Mouse (Mus musculus): ENCODE data around the gene Fam120b. TPM values are rescaled to one million over a fixed set of nuclear protein-coding genes. Genes with fewer than 3 reads are reported as not detected.

Gene Fam120b
- polyA plus RNA-seq, 1 experiment from 2014 or later, result 51.0 TPM

GRCm38 (mm10) chr17:15370401-15370800 is 25.6 kb upstream of the Fam120b start:
- Histone ChIP-seq H3K27me3 (ENCODE audit: control insufficient read depth, insufficient read depth, low read length) (no peaks in the 10 kb centered on the region), H3K4me3 (ENCODE audit: low read depth, low read length) (no peak overlapping the region), H3K9me3 (ENCODE audit: control insufficient read depth, low read length) (no peaks in the 10 kb centered on the region), H3K27ac (ENCODE audit: low read depth, low read length) (no peak overlapping the region), H3K4me2 (ENCODE audit: low read depth, low read length) (no peak overlapping the region), H3K36me3 (ENCODE audit: control insufficient read depth, insufficient read depth, low read length) (peaks cover 40% of the 10 kb centered on the region), H3K9ac (replicated peaks; ENCODE audit: low read depth, low read length) (no peak overlapping the region), H3K4me1 (ENCODE audit: control insufficient read depth, insufficient read depth, low read length) (peaks cover 27% of the 10 kb centered on the region)
- 91% methylated on average over 14 of the region's 14 CpGs for WGBS
- no peak for ATAC-seq (ENCODE audit: low read depth)

GRCm38 (mm10) chr17:15371967-15372835 is 23.8 kb upstream of the Fam120b start:
- H3K4me3 ChIP-seq (ENCODE audit: low read depth, low read length), result peak overlapping the region; percentile 83
- H3K4me1 ChIP-seq (ENCODE audit: control insufficient read depth, insufficient read depth, low read length), result peaks cover 28% of the 10 kb centered on the region
- peak overlapping the region; percentile 89 for H3K4me2 ChIP-seq (ENCODE audit: low read depth, low read length)
- H3K36me3 ChIP-seq (ENCODE audit: control insufficient read depth, insufficient read depth, low read length), result peaks cover 30% of the 10 kb centered on the region
- H3K9me3 ChIP-seq (ENCODE audit: control insufficient read depth, low read length), result no peaks in the 10 kb centered on the region
- H3K27me3 ChIP-seq (ENCODE audit: control insufficient read depth, insufficient read depth, low read length), result no peaks in the 10 kb centered on the region
- H3K27ac ChIP-seq (ENCODE audit: low read depth, low read length), result no peak overlapping the region
- WGBS, result 22% methylated on average over 17 of the region's 17 CpGs
- ATAC-seq (ENCODE audit: low read depth), result no peak; the same call in 1 of the 2 replicates
- H3K9ac ChIP-seq (replicated peaks; ENCODE audit: low read depth, low read length), result peak overlapping the region; percentile 3; the same call in 1 of the 2 replicates

GRCm38 (mm10) chr17:15372931-15373652 is 22.9 kb upstream of the Fam120b start:
- H3K4me3 ChIP-seq (ENCODE audit: low read depth, low read length), result peak overlapping the region; percentile 83
- H3K9ac ChIP-seq (replicated peaks; ENCODE audit: low read depth, low read length), result no peak overlapping the region
- H3K9me3 ChIP-seq (ENCODE audit: control insufficient read depth, low read length), result no peaks in the 10 kb centered on the region
- H3K4me1 ChIP-seq (ENCODE audit: control insufficient read depth, insufficient read depth, low read length), result peaks cover 33% of the 10 kb centered on the region
- ATAC-seq (ENCODE audit: low read depth), result no peak
- no peak overlapping the region for H3K27ac ChIP-seq (ENCODE audit: low read depth, low read length)
- H3K27me3 ChIP-seq (ENCODE audit: control insufficient read depth, insufficient read depth, low read length), result no peaks in the 10 kb centered on the region
- WGBS, result 52% methylated on average over 15 of the region's 15 CpGs
- H3K36me3 ChIP-seq (ENCODE audit: control insufficient read depth, insufficient read depth, low read length), result peaks cover 24% of the 10 kb centered on the region
- peak overlapping the region; percentile 89 for H3K4me2 ChIP-seq (ENCODE audit: low read depth, low read length)

GRCm38 (mm10) chr17:15374321-15375141 is 21.5 kb upstream of the Fam120b start:
- H3K27ac ChIP-seq (ENCODE audit: low read depth, low read length), result peak overlapping the region; percentile 97
- H3K27me3 ChIP-seq (ENCODE audit: control insufficient read depth, insufficient read depth, low read length), result no peaks in the 10 kb centered on the region
- H3K4me2 ChIP-seq (ENCODE audit: low read depth, low read length), result peak overlapping the region; percentile 89
- WGBS, result 1% methylated on average over 44 of the region's 50 CpGs
- peaks cover 33% of the 10 kb centered on the region for H3K4me1 ChIP-seq (ENCODE audit: control insufficient read depth, insufficient read depth, low read length)
- peaks cover 16% of the 10 kb centered on the region for H3K36me3 ChIP-seq (ENCODE audit: control insufficient read depth, insufficient read depth, low read length)
- H3K9ac ChIP-seq (replicated peaks; ENCODE audit: low read depth, low read length), result peak overlapping the region; percentile 95
- H3K9me3 ChIP-seq (ENCODE audit: control insufficient read depth, low read length), result no peaks in the 10 kb centered on the region
- no peak for ATAC-seq (ENCODE audit: low read depth)
- H3K4me3 ChIP-seq (ENCODE audit: low read depth, low read length), result peak overlapping the region; percentile 83

- Histone ChIP-seq H3K27ac (ENCODE audit: low read depth, low read length) (peak overlapping the region; percentile 97), H3K9me3 (ENCODE audit: control insufficient read depth, low read length) (no peaks in the 10 kb centered on the region), H3K4me1 (ENCODE audit: control insufficient read depth, insufficient read depth, low read length) (peaks cover 36% of the 10 kb centered on the region), H3K27me3 (ENCODE audit: control insufficient read depth, insufficient read depth, low read length) (no peaks in the 10 kb centered on the region), H3K9ac (replicated peaks; ENCODE audit: low read depth, low read length) (peak overlapping the region; percentile 95), H3K36me3 (ENCODE audit: control insufficient read depth, insufficient read depth, low read length) (peaks cover 10% of the 10 kb centered on the region), H3K4me3 (ENCODE audit: low read depth, low read length) (peak overlapping the region; percentile 83), H3K4me2 (ENCODE audit: low read depth, low read length) (peak overlapping the region; percentile 89)
- no peak for ATAC-seq (ENCODE audit: low read depth)
- WGBS, result under 1% methylated on average over 18 of the region's 18 CpGs
Measured at GRCm38 (mm10) chr17:15375224-15375623, 20.8 kb upstream of the Fam120b start.

GRCm38 (mm10) chr17:15375701-15376493 is 20.1 kb upstream of the Fam120b start:
- Histone ChIP-seq H3K9me3 (ENCODE audit: control insufficient read depth, low read length) (no peaks in the 10 kb centered on the region), H3K9ac (replicated peaks; ENCODE audit: low read depth, low read length) (peak overlapping the region; percentile 95), H3K27me3 (ENCODE audit: control insufficient read depth, insufficient read depth, low read length) (no peaks in the 10 kb centered on the region), H3K27ac (ENCODE audit: low read depth, low read length) (peak overlapping the region; percentile 97), H3K4me2 (ENCODE audit: low read depth, low read length) (peak overlapping the region; percentile 89), H3K4me3 (ENCODE audit: low read depth, low read length) (peak overlapping the region; percentile 83), H3K36me3 (ENCODE audit: control insufficient read depth, insufficient read depth, low read length) (peaks cover 3% of the 10 kb centered on the region; the same call in 1 of the 2 replicates), H3K4me1 (ENCODE audit: control insufficient read depth, insufficient read depth, low read length) (peaks cover 43% of the 10 kb centered on the region)
- peak; percentile 69 for ATAC-seq (ENCODE audit: low read depth)
- under 1% methylated on average over 68 of the region's 69 CpGs for WGBS

GRCm38 (mm10) chr17:15376494-15377181 is 19.4 kb upstream of the Fam120b start, which contains the start of gene Dll1:
Dll1 (minus strand) TSS chr17:15376872.
- peak; percentile 50 for ATAC-seq (ENCODE audit: low read depth)
- WGBS, result under 1% methylated on average over 36 of the region's 36 CpGs
- Histone ChIP-seq H3K4me1 (ENCODE audit: control insufficient read depth, insufficient read depth, low read length) (peaks cover 48% of the 10 kb centered on the region), H3K4me3 (ENCODE audit: low read depth, low read length) (peak within 1 kb of the TSS; percentile 83), H3K27ac (ENCODE audit: low read depth, low read length) (peak within 1 kb of the TSS; percentile 97), H3K36me3 (ENCODE audit: control insufficient read depth, insufficient read depth, low read length) (no peaks in the 10 kb centered on the region), H3K4me2 (ENCODE audit: low read depth, low read length) (peak within 1 kb of the TSS; percentile 89), H3K9me3 (ENCODE audit: control insufficient read depth, low read length) (no peaks in the 10 kb centered on the region), H3K9ac (replicated peaks; ENCODE audit: low read depth, low read length) (peak within 1 kb of the TSS; percentile 95), H3K27me3 (ENCODE audit: control insufficient read depth, insufficient read depth, low read length) (no peaks in the 10 kb centered on the region)
